Mouse (Mus musculus) left cerebral cortex, adult 11 months (tissue): ENCODE data around the gene Kcnh1.

ENCODE experiments used
- DNase-seq: peaks from one replicate; pipeline ENCODE4 v3.0.0; 2022; ENCODE audit warnings: low spot score

The Kcnh1 gene

GRCm38 (mm10) chr1:192463732-192464131 is 273.2 kb downstream of the Kcnh1 start:
- DNase-seq, result no peak

- DNase-seq, result no peak
Observed at GRCm38 (mm10) chr1:192472366-192472765, 281.8 kb downstream of the Kcnh1 start.

GRCm38 (mm10) chr1:192473134-192473533 is 282.6 kb downstream of the Kcnh1 start:
- no peak for DNase-seq

- no peak for DNase-seq
Observed at GRCm38 (mm10) chr1:192476704-192477103, 286.1 kb downstream of the Kcnh1 start.

- DNase-seq, result no peak
Observed at GRCm38 (mm10) chr1:192477556-192477955, 287.0 kb downstream of the Kcnh1 start.

- no peak for DNase-seq
Observed at GRCm38 (mm10) chr1:192478176-192478575, 287.6 kb downstream of the Kcnh1 start.

GRCm38 (mm10) chr1:192480072-192480784 is 289.7 kb downstream of the Kcnh1 start:
- no peak for DNase-seq

GRCm38 (mm10) chr1:192481446-192481845 is 290.9 kb downstream of the Kcnh1 start:
- DNase-seq, result no peak

- no peak for DNase-seq
Observed at GRCm38 (mm10) chr1:192485030-192485429, 294.5 kb downstream of the Kcnh1 start.

- DNase-seq, result no peak
Observed at GRCm38 (mm10) chr1:192487571-192487970, 297.0 kb downstream of the Kcnh1 start.

- DNase-seq, result no peak
Observed at GRCm38 (mm10) chr1:192489908-192490825, 299.6 kb downstream of the Kcnh1 start.

- no peak for DNase-seq
Observed at GRCm38 (mm10) chr1:192497505-192497904, 306.9 kb downstream of the Kcnh1 start.

GRCm38 (mm10) chr1:192502016-192502415 is 311.4 kb downstream of the Kcnh1 start:
- DNase-seq, result no peak

GRCm38 (mm10) chr1:192502835-192503234 is 312.3 kb downstream of the Kcnh1 start:
- no peak for DNase-seq

- DNase-seq, result no peak
Observed at GRCm38 (mm10) chr1:192503651-192504050, 313.1 kb downstream of the Kcnh1 start.

GRCm38 (mm10) chr1:192512821-192513220 is 322.2 kb downstream of the Kcnh1 start:
- no peak for DNase-seq

GRCm38 (mm10) chr1:192515373-192515772 is 324.8 kb downstream of the Kcnh1 start:
- no peak for DNase-seq

GRCm38 (mm10) chr1:192519713-192520112 is 329.1 kb downstream of the Kcnh1 start:
- DNase-seq, result no peak

- no peak for DNase-seq
Observed at GRCm38 (mm10) chr1:192520836-192521435, 330.4 kb downstream of the Kcnh1 start.

- DNase-seq, result no peak
Observed at GRCm38 (mm10) chr1:192522376-192523178, 332.0 kb downstream of the Kcnh1 start.

- DNase-seq, result no peak
Observed at GRCm38 (mm10) chr1:192525711-192526350, 335.3 kb downstream of the Kcnh1 start.
